Mouse (Mus musculus) adrenal gland, adult (tissue): Measurements from ENCODE around the gene Magohb.
A peak's percentile ranks its signal among the peaks of the same experiment; 100 is the strongest.

ENCODE experiments used
- DNase-seq, 2 experiments: peaks; one replicate each; pipeline ENCODE4 v3.0.0; 2022 to 2023; ENCODE audit warnings: low spot score in 1 of 2; ENCODE audit not compliant: inconsistent age in 2 of 2

Magohb gene

GRCm38 (mm10) chr6:131262778-131263177 lies 30.3 kb downstream of the Magohb start:
- DNase-seq: no peak

GRCm38 (mm10) chr6:131262009-131262408 lies 31.0 kb downstream of the Magohb start:
- DNase-seq: no peak

GRCm38 (mm10) chr6:131247206-131247605 lies 45.8 kb downstream of the Magohb start, which contains the start of gene Klra2:
Gene Klra2, minus strand, starts transcription at chr6:131247362.
- DNase-seq: peak in 1 of 2 experiments; percentile 38

DNA sequence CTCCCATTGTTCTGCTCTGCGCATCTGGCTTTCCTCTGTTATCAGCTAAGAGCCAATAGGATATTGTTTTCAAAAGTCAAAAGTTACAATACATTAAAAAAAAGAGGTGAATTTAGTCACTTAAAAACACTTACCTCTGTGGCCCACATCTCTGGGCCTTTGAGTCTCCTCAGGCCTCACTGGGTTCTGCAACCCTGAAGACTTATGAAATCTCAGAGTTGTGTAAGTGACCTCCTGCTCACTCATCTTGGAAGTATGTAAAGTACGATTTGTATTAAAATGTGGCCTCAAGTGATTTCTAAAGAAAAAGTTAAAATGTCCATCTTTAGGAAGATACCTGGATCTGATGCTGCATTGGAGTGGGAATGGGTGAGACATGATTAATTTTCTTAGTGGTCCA lies 48.0 kb downstream of the Magohb start:
- peak in 1 of 2 experiments; percentile 49 for DNase-seq
